Mouse (Mus musculus) C2C12 (cell line): ENCODE measurements around the gene Neu2. TPM values are rescaled to one million over a fixed set of nuclear protein-coding genes. Genes with fewer than 3 reads are reported as not detected.

ENCODE experiments used
- H3K27me3 ChIP-seq: one replicate; pipeline ENCODE4 v1.6.1; 2011; ENCODE audit not compliant: control insufficient read depth, insufficient read depth, insufficient read length
- H3K36me3 ChIP-seq: one replicate; pipeline ENCODE4 v1.6.1; 2011; ENCODE audit not compliant: control insufficient read depth, insufficient read depth
- H3K4me3 ChIP-seq: one replicate; pipeline ENCODE4 v1.5.1; 2011; ENCODE audit warnings: mild to moderate bottlenecking, control low read depth; ENCODE audit not compliant: poor library complexity, insufficient read depth, severe bottlenecking
- H3K79me2 ChIP-seq: one replicate; pipeline ENCODE4 v1.6.1; 2011; ENCODE audit not compliant: control insufficient read depth, insufficient read depth
- H3K79me3 ChIP-seq: one replicate; pipeline ENCODE4 v1.6.1; 2011; ENCODE audit warnings: low read depth, control low read depth
- H3ac ChIP-seq: one replicate; pipeline ENCODE3; 2011; ENCODE audit warnings: low read depth; ENCODE audit not compliant: control insufficient read depth, insufficient read length
- CEBPB ChIP-seq: IDR thresholded peaks from one replicate; pipeline ENCODE4 v1.6.1; 2011; ENCODE audit warnings: low read depth, mild to moderate bottlenecking, control low read depth, moderate library complexity
- CTCF ChIP-seq: IDR thresholded peaks from one replicate; pipeline ENCODE4 v1.5.1; 2011; ENCODE audit not compliant: control insufficient read depth, insufficient read depth, insufficient read length
- FOSL1 ChIP-seq: IDR thresholded peaks from one replicate; pipeline ENCODE4 v1.8.0; 2011; ENCODE audit warnings: mild to moderate bottlenecking, low read length; ENCODE audit not compliant: poor library complexity, insufficient read depth, severe bottlenecking
- MAX ChIP-seq: IDR thresholded peaks from one replicate; pipeline ENCODE4 v1.6.1; 2011; ENCODE audit warnings: mild to moderate bottlenecking, control low read depth
- MYOD1 ChIP-seq: IDR thresholded peaks from one replicate; pipeline ENCODE4 v1.6.1; 2011; ENCODE audit warnings: low read depth; ENCODE audit not compliant: control insufficient read depth, insufficient read length
- MYOG ChIP-seq: IDR thresholded peaks from one replicate; pipeline ENCODE4 v1.6.1; 2011; ENCODE audit not compliant: control insufficient read depth, insufficient read length; ENCODE audit errors: extremely low read depth
- USF1 ChIP-seq: IDR thresholded peaks from one replicate; pipeline ENCODE4 v1.6.1; 2011; ENCODE audit warnings: low read depth, mild to moderate bottlenecking, control low read depth, moderate library complexity
- polyA plus RNA-seq: library from polyadenylated mRNA; unstranded; fragments of >200 nt; fragmentation: generic; extraction: Trizol; gene quantifications from one replicate; pipeline ENCODE4 v1.2.1, GENCODE M21; 2012; ENCODE audit warnings: missing spikeins

The Neu2 gene
- polyA plus RNA-seq, 1 experiment: not detected

GRCm38 (mm10) chr1:87573261-87573660 is 63.6 kb downstream of the Neu2 start:
- no peaks in the 10 kb centered on the region for H3K79me3 ChIP-seq
- H3K27me3 ChIP-seq: no peaks in the 10 kb centered on the region
- H3ac ChIP-seq: no peak overlapping the region
- H3K4me3 ChIP-seq: no peak overlapping the region
- H3K79me2 ChIP-seq: no peaks in the 10 kb centered on the region
- no peaks in the 10 kb centered on the region for H3K36me3 ChIP-seq
- TF ChIP-seq MAX (no peak), MYOG (no peak), CTCF (no peak), MYOD1 (no peak), CEBPB (no peak), USF1 (no peak)

- Histone ChIP-seq H3ac (no peak within 1 kb of the TSS), H3K36me3 (no peaks in the 10 kb centered on the region), H3K79me2 (no peaks in the 10 kb centered on the region), H3K79me3 (no peaks in the 10 kb centered on the region), H3K27me3 (no peaks in the 10 kb centered on the region), H3K4me3 (no peak within 1 kb of the TSS)
- TF ChIP-seq CEBPB: no peak
- no peak for TF ChIP-seq MYOD1
- TF ChIP-seq MAX: no peak
- TF ChIP-seq USF1: no peak
- TF ChIP-seq FOSL1: no peak
- no peak for TF ChIP-seq MYOG
- TF ChIP-seq CTCF: no peak
Measured at GRCm38 (mm10) chr1:87573800-87574215, 64.1 kb downstream of the Neu2 start, which contains the start of gene Ngef. Gene Ngef (minus strand): TSS chr1:87573870.

GRCm38 (mm10) chr1:87574353-87574752 is 64.7 kb downstream of the Neu2 start:
- TF ChIP-seq CEBPB (peak; percentile 41), MYOD1 (no peak), FOSL1 (no peak), MAX (no peak), USF1 (no peak), MYOG (no peak), CTCF (no peak)
- no peak overlapping the region for H3K4me3 ChIP-seq
- H3K79me2 ChIP-seq: no peaks in the 10 kb centered on the region
- no peak overlapping the region for H3ac ChIP-seq
- H3K27me3 ChIP-seq: no peaks in the 10 kb centered on the region
- H3K79me3 ChIP-seq: no peaks in the 10 kb centered on the region
- no peaks in the 10 kb centered on the region for H3K36me3 ChIP-seq

DNA sequence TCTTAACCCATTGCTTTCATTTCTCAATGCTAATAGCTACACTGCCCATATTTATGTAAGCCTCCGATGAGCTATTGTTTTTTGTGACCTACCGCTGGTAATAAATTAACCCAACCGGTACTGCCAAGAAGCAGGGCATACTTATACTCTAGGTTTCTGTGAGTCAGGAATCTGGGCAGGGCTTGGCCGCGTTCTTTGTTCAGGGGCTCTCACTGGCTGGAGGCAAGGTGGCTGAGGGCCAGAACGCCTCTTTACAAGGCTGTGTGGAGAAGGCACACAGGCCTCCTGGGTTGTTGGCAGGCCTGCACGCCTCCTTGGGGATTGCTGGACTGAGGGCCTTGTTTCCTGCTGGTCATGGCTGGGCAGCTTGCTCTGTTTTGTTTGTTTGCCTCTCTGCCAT is 65.1 kb downstream of the Neu2 start:
- Histone ChIP-seq H3K79me2 (no peaks in the 10 kb centered on the region), H3K4me3 (no peak overlapping the region), H3K27me3 (no peaks in the 10 kb centered on the region), H3K79me3 (no peaks in the 10 kb centered on the region), H3K36me3 (no peaks in the 10 kb centered on the region), H3ac (no peak overlapping the region)
- no peak for TF ChIP-seq USF1
- TF ChIP-seq FOSL1: no peak
- no peak for TF ChIP-seq MYOD1

- H3K4me3 ChIP-seq: no peak overlapping the region
- no peak overlapping the region for H3ac ChIP-seq
- H3K79me3 ChIP-seq: no peaks in the 10 kb centered on the region
- no peaks in the 10 kb centered on the region for H3K79me2 ChIP-seq
- H3K27me3 ChIP-seq: peaks cover 4% of the 10 kb centered on the region
- no peaks in the 10 kb centered on the region for H3K36me3 ChIP-seq
- no peak for TF ChIP-seq CEBPB
- TF ChIP-seq MAX: no peak
- TF ChIP-seq CTCF: no peak
- no peak for TF ChIP-seq MYOD1
- no peak for TF ChIP-seq FOSL1
- TF ChIP-seq MYOG: no peak
- no peak for TF ChIP-seq USF1
Measured at GRCm38 (mm10) chr1:87578965-87579364, 69.3 kb downstream of the Neu2 start.

DNA sequence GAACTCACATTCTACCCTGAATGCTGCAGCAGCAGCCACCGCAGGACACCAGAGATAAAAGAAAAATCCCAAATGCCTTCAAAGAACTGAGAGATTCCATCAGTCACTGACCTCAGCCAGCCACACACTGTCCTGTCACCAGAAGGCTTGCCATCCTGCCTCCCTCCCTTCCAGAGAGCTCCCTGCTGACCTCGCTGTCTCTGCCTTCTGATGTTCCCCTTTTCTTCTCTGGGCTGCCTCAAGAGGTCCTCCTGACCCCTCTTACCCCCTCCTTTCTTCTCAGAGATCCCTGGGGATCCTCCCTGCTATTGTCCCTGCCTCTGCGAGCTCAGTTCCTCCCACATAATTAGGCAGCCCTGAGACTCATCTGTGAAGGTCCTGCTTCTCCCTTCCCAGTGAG is 71.1 kb downstream of the Neu2 start:
- TF ChIP-seq MAX (no peak), FOSL1 (no peak), USF1 (no peak), CEBPB (no peak), CTCF (no peak), MYOD1 (no peak), MYOG (no peak)
- Histone ChIP-seq H3ac (no peak overlapping the region), H3K36me3 (no peaks in the 10 kb centered on the region), H3K79me3 (no peaks in the 10 kb centered on the region), H3K79me2 (no peaks in the 10 kb centered on the region), H3K4me3 (no peak overlapping the region), H3K27me3 (peaks cover 4% of the 10 kb centered on the region)
